Mouse (Mus musculus) hindbrain, embryonic 11.5 days (tissue): ENCODE results near the gene Brd3. TPM values are rescaled to one million over a fixed set of nuclear protein-coding genes. Genes with fewer than 3 reads are reported as not detected.
A peak's percentile ranks its signal among the peaks of the same experiment; 100 is the strongest.
"Not testable (repeated sequence)": the region's sequence is repeated elsewhere in the genome, so short reads cannot be mapped to it uniquely, and the experiment has no call there.

Experiments
- ATAC-seq: fragments of 200-750 bp; cut with Nextera tagmentation; 2 replicates; pipeline ENCODE4 v1.8.0; 2017; ENCODE audit warnings: mild to moderate bottlenecking, moderate TSS enrichment, moderate library complexity; ENCODE audit not compliant: low FRiP score
- DNase-seq: peaks from one replicate; pipeline ENCODE4 v3.0.0-alpha.2; 2015; ENCODE audit warnings: low spot score
- H3K27ac ChIP-seq: fragments of 300-500 bp; sonication (generic); 2 replicates; pipeline ENCODE4 v1.5.1; 2014; ENCODE audit warnings: mild to moderate bottlenecking, low read depth, low read length
- H3K27me3 ChIP-seq: fragments of 300-500 bp; sonication (generic); 2 replicates; pipeline ENCODE4 v1.6.1; 2014; ENCODE audit warnings: mild to moderate bottlenecking, low read length, moderate library complexity, mixed read lengths; ENCODE audit not compliant: control insufficient read depth, insufficient read depth
- H3K36me3 ChIP-seq: fragments of 300-500 bp; sonication (generic); 2 replicates; pipeline ENCODE4 v1.6.1; 2014; ENCODE audit warnings: mild to moderate bottlenecking, low read length, moderate library complexity, mixed read lengths; ENCODE audit not compliant: control insufficient read depth, insufficient read depth
- H3K4me1 ChIP-seq: fragments of 300-500 bp; sonication (generic); replicated peaks from 2 replicates; pipeline ENCODE4 v1.6.1; 2014; ENCODE audit warnings: low read length, mixed read lengths; ENCODE audit not compliant: control insufficient read depth, insufficient read depth
- H3K4me2 ChIP-seq: fragments of 300-500 bp; sonication (generic); replicated peaks from 2 replicates; pipeline ENCODE4 v1.6.1; 2014; ENCODE audit warnings: mild to moderate bottlenecking, low read depth, low read length
- H3K4me3 ChIP-seq: fragments of 300-500 bp; sonication (generic); 2 replicates; pipeline ENCODE4 v1.5.1; 2014; ENCODE audit warnings: low read depth, low read length
- H3K9ac ChIP-seq: fragments of 300-500 bp; sonication (generic); 2 replicates; pipeline ENCODE4 v1.6.1; 2014; ENCODE audit warnings: low read depth, low read length
- H3K9me3 ChIP-seq: fragments of 300-500 bp; sonication (generic); 2 replicates; pipeline ENCODE4 v1.6.1; 2016; ENCODE audit warnings: low read length; ENCODE audit not compliant: control insufficient read depth
- WGBS: fragments of 180-500 bp; shearing (Covaris S2); extraction: QIAGEN DNeasy Blood & Tissue Kit; methylation state at CpG from one replicate; pipeline ENCODE4 v1.1.7; 2014; 5-methylcytosine and 5-hydroxymethylcytosine counted together
- polyA plus RNA-seq: library from polyadenylated mRNA; unstranded; fragments of >200 nt; fragmentation: Nextera tagmentation; extraction: Ambion mirVana; gene quantifications from 2 replicates; pipeline ENCODE4 v1.2.1, GENCODE M21; 2014

Brd3 gene
- polyA plus RNA-seq, 1 experiment from 2014 or later: 161 TPM

DNA sequence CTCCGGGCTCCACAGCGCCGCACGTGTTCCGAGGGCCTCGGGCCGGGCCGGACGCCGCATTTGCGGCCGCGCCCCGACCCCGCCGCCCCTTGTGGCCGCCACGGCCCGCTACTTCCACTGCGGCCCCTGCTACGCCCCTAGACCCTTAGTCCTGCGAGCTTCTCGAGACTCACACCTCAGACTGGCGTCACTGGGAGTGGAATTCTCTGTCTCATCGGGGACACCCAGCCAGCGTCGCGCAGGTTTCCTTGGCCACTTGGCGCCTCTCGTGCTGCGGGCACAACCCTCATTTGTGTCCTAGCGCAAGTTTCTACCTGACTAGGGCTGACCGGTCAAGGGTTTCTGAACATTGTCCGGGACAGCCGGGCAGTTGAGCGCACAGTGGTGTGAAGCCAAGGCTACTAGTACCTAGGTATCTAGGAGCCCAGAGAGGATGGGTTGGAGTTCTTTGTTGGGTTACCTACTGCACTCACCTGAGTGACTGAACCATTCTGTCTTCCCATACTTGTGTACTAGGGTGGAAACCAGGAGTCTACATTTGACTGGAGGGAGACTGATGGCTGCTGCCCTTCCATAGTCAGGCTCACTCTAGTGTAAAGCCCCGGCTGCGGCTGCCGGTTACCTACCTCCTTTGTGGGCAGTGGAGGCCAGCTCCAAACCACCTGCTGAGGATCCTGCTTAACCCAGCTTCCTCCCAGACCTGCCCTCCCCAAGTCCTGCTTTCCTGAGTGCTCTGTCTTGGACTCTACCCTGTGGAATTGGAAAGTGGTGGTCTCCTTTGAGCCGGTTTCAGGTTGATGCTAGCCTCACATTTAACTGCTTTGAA lies 8.1 kb upstream of the Brd3 start:
- under 1% methylated on average over 40 of the region's 40 CpGs for WGBS

DNA sequence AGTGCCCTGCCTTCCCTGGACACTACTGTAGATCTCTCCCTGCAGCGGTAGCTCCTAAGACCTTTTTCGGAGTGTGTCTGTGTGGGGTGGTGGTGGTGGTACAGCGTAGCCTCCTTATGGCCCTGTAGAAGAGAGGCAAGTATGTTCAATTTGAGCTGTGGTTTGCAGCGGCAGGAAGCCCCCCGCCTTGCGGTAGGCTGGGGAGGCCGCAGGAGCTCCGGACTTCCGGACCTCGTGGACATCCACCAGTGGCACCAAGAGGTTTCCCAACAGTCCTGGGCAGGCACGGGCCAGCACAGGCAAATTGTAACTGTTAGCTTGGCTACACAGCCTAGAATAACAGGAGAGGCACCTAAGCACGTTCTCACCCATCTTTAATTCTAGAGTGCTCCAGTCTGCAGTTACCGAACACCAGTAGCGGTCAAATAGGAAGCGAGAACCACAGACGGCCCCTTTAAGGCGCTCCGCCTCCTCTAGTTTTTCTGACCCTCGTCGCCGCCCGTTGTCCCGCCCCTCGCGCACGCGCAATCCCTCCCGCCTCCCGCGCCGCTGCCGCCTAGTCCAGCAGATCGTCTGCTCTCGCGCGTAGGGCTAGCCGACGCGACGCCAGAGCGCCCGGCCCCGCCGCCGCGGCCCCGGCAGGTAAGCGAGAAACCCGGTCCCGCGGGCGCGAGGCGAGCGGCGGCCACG lies 7.3 kb upstream of the Brd3 start, which contains the start of gene Wdr5:
Gene Wdr5, plus strand, starts transcription at position 519 of the 690 bp plus-strand sequence.
- Histone ChIP-seq H3K4me2 (peak within 1 kb of the TSS; percentile 80), H3K27me3 (no peaks in the 10 kb centered on the region), H3K9ac (peak within 1 kb of the TSS; percentile 90), H3K4me1 (peaks cover 9% of the 10 kb centered on the region), H3K27ac (peak within 1 kb of the TSS; percentile 68), H3K9me3 (no peaks in the 10 kb centered on the region), H3K36me3 (no peaks in the 10 kb centered on the region), H3K4me3 (peak within 1 kb of the TSS; percentile 82)
- ATAC-seq (peak; percentile 89), DNase-seq (peak; percentile 96)
- under 1% methylated on average over 57 of the region's 57 CpGs for WGBS

More for the DNA sequence above, 8.1 kb upstream of the Brd3 start:
- H3K9ac ChIP-seq: peak overlapping the region; percentile 90
- DNase-seq: peak; percentile 17
- peak overlapping the region; percentile 82 for H3K4me3 ChIP-seq
- H3K27me3 ChIP-seq: no peaks in the 10 kb centered on the region
- ATAC-seq: peak; percentile 76
- no peaks in the 10 kb centered on the region for H3K9me3 ChIP-seq
- no peaks in the 10 kb centered on the region for H3K36me3 ChIP-seq
- H3K4me2 ChIP-seq: peak overlapping the region; percentile 80
- H3K4me1 ChIP-seq: peaks cover 9% of the 10 kb centered on the region
- H3K27ac ChIP-seq: 0 out of 2 replicates have a peak overlapping the region, but pooled peaks have one; percentile 60

DNA sequence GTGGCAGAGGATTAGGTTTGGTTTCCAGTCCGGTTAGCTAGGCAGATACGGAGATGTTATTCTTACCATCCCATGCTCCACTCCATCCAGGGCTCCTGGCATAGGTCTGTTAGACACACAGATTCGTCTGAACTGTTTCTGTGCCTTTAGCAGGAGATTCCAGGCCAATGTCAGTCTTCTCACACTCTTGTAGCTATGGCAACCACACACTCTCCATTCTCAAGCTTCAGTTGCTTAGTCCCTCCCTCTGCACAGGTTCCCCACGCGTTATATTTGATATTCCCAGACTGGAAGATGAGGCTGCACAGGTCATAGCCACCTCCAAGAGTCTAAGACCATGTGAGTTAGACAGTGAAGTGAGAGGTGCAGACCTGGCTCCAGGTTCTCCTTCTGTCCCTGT lies 6.4 kb upstream of the Brd3 start:
- Histone ChIP-seq H3K9me3 (no peaks in the 10 kb centered on the region), H3K27me3 (no peaks in the 10 kb centered on the region), H3K4me1 (peaks cover 9% of the 10 kb centered on the region), H3K36me3 (no peaks in the 10 kb centered on the region), H3K4me3 (peak overlapping the region; percentile 82; the same call in 1 of the 2 replicates), H3K27ac (peak overlapping the region; percentile 68; the same call in 1 of the 2 replicates), H3K4me2 (peak overlapping the region; percentile 70), H3K9ac (peak overlapping the region; percentile 90)
- WGBS: 77% methylated on average over 5 of the region's 5 CpGs
- ATAC-seq (no peak), DNase-seq (no peak)

DNA sequence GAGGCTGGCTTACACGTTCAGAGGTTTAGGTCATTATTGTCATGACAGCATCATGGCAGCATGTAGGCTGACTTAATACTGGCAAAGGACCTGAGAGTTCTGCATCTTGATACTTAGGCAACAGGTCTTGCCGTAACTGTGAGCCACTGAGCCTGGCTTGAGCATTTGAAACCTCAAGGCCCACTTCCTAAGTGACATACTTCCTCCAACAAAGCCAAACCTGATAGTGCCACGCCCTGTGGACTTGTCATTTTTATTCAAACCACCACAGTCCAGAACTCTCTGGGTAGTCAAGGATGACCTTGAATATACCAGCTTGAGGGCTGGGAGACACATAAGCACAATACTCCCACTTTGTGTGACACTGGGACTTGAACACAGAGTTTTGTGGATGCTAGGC lies 5.4 kb upstream of the Brd3 start:
- 88% methylated on average over 3 of the region's 3 CpGs for WGBS
- Histone ChIP-seq H3K27ac (no peak overlapping the region), H3K4me1 (peaks cover 9% of the 10 kb centered on the region), H3K9ac (no peak overlapping the region), H3K9me3 (no peaks in the 10 kb centered on the region), H3K4me3 (no peak overlapping the region), H3K36me3 (no peaks in the 10 kb centered on the region), H3K27me3 (no peaks in the 10 kb centered on the region), H3K4me2 (no peak overlapping the region)
- no peak for ATAC-seq
- no peak for DNase-seq

DNA sequence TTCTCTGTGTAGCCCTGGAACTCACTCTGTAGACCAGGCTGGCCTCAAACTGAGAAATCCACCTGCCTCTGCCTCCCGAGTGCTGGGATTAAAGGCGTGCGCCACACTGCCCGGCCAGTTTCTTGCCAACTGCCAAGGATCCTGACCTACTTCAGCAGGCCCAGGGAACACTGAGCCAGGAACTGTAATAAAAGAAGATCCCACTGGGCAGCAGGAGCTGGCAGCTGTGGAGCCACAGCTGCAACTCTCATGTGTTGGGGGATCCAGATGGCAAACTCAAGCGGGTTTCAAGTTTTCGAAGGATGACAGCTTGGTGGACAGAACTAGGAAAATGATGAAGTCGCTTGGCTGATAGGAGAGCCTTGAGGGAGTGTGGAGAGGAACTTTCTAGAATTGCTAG lies 3.2 kb upstream of the Brd3 start:
- Histone ChIP-seq H3K27ac (no peak overlapping the region), H3K4me1 (no peaks in the 10 kb centered on the region; the same call in 1 of the 2 replicates), H3K9me3 (no peaks in the 10 kb centered on the region), H3K4me3 (no peak overlapping the region), H3K4me2 (no peak overlapping the region), H3K36me3 (no peaks in the 10 kb centered on the region), H3K9ac (no peak overlapping the region), H3K27me3 (no peaks in the 10 kb centered on the region)
- ATAC-seq (no peak), DNase-seq (no peak)
- 91% methylated on average over 7 of the region's 7 CpGs for WGBS

DNA sequence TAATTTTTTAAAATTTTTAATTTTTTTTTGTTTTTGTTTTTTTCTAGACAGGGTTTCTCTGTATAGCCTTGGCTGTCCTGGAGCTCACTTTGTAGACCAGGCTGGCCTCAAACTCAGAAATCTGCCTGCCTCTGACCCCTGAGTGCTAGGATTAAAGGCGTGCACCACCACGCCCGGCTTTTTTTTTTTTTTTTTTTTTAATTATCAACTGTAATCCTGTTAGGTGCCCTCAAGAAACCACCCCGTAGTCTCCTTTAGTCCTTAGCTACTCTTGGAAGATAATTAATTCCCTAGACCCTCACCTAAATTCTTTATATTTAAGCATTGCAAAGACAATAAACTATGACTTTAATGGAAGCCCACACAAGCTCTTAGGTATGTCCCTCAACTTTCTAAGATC lies 804 bp downstream of the Brd3 start:
- not testable (repeated sequence) for H3K4me3 ChIP-seq, H3K4me1 ChIP-seq, H3K27ac ChIP-seq, DNase-seq, H3K27me3 ChIP-seq, H3K9me3 ChIP-seq, H3K36me3 ChIP-seq, H3K9ac ChIP-seq, ATAC-seq, H3K4me2 ChIP-seq
- 91% methylated on average over 4 of the region's 4 CpGs for WGBS

DNA sequence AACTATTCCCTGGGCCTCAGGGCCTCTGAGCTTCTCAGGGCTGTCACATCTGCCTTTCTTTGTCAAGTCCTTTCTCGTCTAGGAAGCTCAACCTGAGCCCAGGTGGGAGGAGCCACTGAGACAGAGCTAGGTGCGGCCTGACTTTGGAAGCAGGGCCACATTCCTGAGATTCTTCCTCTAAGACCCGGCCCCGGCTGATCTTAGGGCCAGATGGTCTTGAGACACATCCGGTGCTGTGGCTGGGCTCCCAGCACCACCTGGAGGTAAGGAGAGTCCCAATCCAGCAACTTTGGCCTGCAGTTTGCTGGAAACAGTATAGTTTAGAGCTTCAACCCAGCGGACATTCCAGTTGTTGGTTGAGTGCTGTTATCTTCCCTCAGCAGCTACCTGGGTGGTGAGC lies 1.9 kb downstream of the Brd3 start:
- Histone ChIP-seq H3K9me3 (no peaks in the 10 kb centered on the region), H3K27ac (no peak overlapping the region), H3K27me3 (no peaks in the 10 kb centered on the region), H3K4me1 (no peaks in the 10 kb centered on the region), H3K36me3 (no peaks in the 10 kb centered on the region), H3K9ac (0 out of 2 replicates have a peak overlapping the region, but pooled peaks have one; percentile 31), H3K4me2 (no peak overlapping the region), H3K4me3 (no peak overlapping the region)
- DNase-seq (peak; percentile 33), ATAC-seq (no peak)
- WGBS: 13% methylated on average over 6 of the region's 6 CpGs

DNA sequence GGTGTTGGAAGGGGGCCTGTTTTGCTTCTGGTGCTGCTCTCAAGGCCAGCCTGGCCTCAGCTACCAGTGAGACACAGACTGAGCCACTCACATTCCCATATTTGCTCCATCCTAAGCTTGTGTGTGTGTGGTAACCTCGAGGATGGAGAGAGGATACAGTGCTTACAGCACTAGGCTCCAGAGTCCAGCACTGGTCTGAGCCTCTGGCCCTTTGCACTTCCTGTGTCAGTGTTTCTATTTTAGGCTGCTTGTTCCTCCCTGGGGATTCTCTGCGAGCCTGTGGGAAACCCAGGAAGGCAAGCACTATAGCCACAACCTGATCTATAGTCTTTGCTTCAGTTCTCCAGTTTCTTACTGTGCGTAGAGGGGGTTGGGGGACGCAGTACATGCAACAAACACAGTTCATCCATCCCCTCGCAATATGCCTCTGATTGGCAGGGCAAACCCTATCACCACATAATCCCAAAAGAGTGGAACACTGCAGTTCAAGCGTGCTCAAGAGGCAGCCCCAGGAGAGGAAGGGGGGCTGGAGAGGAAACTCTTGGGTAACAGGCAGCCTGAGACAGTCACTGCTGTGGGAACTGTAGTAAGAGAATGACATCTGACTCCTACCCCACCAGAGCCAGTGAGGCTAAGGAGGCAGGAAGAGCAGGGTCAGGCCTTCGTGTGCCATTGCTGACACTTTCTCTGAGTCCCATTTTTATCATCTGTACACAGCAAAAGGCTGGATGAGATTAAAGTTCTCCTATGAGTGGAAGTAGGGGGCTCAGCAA lies 3.2 kb downstream of the Brd3 start:
- Histone ChIP-seq H3K4me2 (no peak overlapping the region), H3K27me3 (no peaks in the 10 kb centered on the region), H3K27ac (no peak overlapping the region), H3K36me3 (no peaks in the 10 kb centered on the region), H3K4me3 (no peak overlapping the region), H3K9ac (no peak overlapping the region), H3K9me3 (no peaks in the 10 kb centered on the region), H3K4me1 (no peaks in the 10 kb centered on the region)
- ATAC-seq (no peak), DNase-seq (no peak)
- WGBS: 66% methylated on average over 7 of the region's 7 CpGs
